Mouse (Mus musculus) embryo, embryonic 10.5 days (tissue): Measurements from ENCODE around the gene Ttc22.

Experiments
- DNase-seq: peaks from one replicate; pipeline ENCODE4 v3.0.0-alpha.2; 2015; ENCODE audit warnings: low spot score

Gene Ttc22

DNA sequence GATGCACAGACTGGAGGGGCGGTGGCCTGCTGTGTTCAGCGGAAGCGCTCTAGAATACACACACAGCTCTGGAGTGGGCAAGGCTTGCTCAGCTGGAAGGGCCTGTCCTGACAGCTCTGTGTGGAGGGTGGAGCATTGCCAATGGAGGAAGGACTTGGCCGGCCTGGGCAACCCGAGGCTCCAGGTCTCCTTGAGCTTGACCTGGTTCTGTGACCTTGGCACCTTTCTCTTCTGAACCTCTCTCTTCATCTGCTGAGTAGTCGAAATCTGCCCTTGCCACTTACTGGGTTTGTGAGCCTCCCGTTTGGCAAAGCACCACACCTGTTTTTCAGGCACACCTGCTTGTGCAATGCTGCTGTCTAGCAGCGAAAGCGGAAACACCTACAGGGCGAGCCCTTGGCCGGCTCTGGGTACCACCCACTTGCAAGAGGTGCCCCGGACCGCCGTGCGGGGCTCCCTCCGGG, at the start of gene Ttc22:
Gene Ttc22, plus strand, starts transcription at position 403 of the 464 bp plus-strand sequence.
- DNase-seq = no peak

- DNase-seq = no peak
These were observed 47.2 kb upstream of the Ttc22 start for GRCm38 (mm10) chr4:106575022-106575421.

- DNase-seq = no peak
These were observed 44.7 kb upstream of the Ttc22 start for GRCm38 (mm10) chr4:106577511-106577910.

GRCm38 (mm10) chr4:106581176-106581864, 40.9 kb upstream of the Ttc22 start:
- DNase-seq = no peak

GRCm38 (mm10) chr4:106581865-106582204, 40.4 kb upstream of the Ttc22 start:
- no peak for DNase-seq

- DNase-seq = no peak
These were observed 39.6 kb upstream of the Ttc22 start for GRCm38 (mm10) chr4:106582428-106583153.

DNA sequence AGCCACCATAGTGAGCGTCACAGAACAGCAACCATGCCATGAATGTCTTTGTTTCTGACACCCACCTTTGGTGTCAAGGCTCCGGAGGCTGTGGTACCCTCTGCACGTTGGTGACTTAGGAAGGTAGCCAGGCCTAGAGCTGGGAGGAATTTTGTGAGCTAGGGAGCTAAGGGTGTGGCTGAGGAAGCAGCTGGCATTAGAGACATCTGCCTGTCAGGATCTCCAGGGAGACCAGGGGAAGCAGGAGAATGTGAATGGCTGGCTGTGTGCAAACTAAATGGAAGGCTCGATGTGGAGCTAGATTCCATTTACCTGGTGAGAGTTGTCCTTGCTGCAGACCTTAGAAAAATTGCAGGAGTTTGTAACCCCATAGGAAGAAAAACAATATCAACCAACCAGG, 37.6 kb upstream of the Ttc22 start:
- DNase-seq = no peak

DNA sequence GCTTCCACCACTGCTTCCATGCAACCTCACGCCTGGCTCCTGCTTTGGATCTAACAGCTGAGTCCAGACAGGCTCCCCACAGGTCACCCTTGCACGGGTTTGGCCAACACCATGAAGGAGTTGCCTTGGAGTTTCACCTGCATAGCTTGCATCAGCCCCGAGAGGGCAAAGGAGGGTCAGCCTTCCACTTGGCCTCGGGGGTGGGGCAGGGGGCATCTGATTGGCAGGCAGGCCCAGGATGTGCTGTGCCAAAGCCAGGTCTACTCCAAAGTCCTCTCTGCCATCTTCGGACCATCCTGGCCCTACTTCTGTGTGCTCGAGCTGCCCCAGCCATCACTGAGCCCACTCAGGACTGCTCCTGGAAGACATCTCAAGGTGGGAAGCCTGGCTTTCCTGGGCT, 35.2 kb upstream of the Ttc22 start:
- no peak for DNase-seq

GRCm38 (mm10) chr4:106590142-106590541, 32.1 kb upstream of the Ttc22 start:
- DNase-seq = no peak

DNA sequence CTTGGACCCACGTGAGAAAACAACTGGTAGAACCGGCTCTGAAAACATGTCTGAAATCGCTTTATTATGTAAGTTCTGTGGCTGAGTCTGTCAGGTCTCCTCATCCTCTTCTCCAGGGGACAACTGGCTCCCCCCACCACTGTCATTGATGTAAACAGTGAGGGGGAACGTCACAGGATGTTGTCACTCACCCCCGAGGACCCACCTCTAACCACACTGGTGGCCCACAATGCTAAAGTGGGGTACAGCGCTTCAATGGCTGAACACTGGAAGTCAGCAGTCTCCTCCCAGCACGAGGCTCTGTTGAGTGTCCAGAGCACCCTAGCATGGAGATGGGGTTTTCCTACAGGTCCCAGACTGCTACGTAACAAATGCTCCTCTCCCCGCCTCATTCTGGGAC, 31.4 kb upstream of the Ttc22 start:
- no peak for DNase-seq

- DNase-seq = no peak
These were observed 28.6 kb upstream of the Ttc22 start for GRCm38 (mm10) chr4:106593636-106594035.

GRCm38 (mm10) chr4:106596200-106596599, 26.0 kb upstream of the Ttc22 start:
- no peak for DNase-seq

DNA sequence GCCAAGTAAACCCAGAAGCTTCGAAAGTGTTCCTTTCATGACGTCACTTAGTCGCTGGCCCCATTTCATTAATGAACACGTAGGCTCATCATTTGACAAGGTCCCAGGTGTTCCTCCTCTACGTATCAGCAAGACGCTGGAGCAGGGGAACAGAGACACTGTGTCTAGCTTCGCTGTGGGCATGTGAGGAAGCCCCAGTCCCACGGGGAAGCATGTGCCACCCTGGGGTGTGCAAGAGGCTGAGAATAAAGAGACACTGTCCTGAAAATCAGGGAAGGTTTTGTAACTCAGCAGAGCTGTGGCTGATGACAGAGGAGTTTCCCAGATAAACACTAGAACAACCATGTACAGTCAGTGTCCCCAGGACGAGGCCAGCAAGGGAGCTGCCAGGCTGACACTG, 25.2 kb upstream of the Ttc22 start:
- DNase-seq = no peak

DNA sequence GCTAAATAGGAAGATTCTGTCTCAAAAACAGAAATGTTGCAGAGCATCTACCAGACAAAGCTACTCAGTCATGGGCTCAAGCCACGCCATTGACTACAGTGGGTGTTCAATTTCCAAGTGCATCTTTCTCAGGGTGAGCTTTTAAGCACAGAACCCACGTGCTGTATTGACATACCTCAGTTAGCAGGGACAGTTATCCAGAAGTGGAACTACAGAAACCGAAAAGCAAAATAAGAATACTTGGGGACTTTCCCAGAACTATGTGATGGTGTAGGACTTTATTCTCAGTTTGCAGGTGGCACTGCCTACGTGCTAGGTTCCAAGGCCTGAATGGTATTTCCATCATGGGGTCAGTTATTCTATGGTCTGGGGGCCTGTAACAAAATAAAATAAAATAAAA, 24.5 kb upstream of the Ttc22 start:
- no peak for DNase-seq

GRCm38 (mm10) chr4:106599415-106599814, 22.8 kb upstream of the Ttc22 start:
- no peak for DNase-seq

DNA sequence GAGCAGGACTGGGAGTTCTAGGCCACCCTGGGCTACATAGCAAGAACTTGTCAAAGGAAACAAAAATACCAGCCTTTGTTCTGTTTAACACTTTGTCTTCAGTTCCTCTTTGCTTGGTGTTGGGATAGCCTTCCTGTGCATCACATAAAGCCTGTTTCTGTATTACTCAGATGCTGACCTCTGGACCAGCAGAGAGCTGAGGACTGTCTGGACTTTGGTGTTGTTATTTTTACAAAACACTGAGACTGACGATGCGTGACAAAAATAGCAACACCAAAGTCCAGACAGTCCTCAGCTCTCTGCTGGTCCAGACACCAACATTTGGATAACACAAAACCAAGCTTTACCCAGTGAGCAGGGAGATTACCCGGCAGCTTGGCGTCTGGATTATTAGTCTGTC, 21.5 kb upstream of the Ttc22 start:
- DNase-seq = no peak

- peak; percentile 72 for DNase-seq
These were observed 15.3 kb upstream of the Ttc22 start for GRCm38 (mm10) chr4:106606639-106607554.

- no peak for DNase-seq
These were observed 14.3 kb upstream of the Ttc22 start for GRCm38 (mm10) chr4:106607905-106608304.

- no peak for DNase-seq
These were observed 9.1 kb upstream of the Ttc22 start for GRCm38 (mm10) chr4:106613105-106613504.

- no peak for DNase-seq
These were observed 8.7 kb upstream of the Ttc22 start for GRCm38 (mm10) chr4:106613560-106613959.

DNA sequence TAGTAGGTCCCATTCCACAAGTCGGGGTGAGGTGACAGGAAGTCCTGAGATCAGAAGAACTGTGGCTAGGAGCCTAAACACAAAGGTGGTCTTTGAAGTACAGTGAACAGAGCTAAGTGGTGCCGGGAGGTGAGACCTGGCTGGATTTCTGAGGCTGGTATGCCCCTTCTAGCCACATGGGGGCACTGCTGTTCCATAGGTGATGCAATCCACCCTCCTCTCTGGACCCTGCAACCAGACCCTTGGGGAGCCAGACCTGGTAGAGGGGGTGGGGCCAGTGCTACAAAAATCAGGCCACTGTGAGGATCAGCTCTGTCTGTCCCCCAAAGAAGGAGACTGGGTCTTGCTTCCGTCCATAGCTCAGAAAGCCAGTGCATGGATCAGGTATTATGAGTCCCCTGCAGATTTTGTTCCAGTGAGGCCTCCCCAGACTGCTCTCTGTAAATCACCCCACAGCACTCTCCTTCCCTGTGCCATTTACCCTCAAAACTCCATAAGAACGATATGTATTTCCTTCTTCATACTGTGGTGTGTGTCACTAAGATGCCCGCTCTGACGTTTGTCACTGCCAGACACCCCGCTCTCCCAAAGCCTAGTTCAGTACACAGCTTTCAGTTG, 7.9 kb upstream of the Ttc22 start:
- peak; percentile 87 for DNase-seq

DNA sequence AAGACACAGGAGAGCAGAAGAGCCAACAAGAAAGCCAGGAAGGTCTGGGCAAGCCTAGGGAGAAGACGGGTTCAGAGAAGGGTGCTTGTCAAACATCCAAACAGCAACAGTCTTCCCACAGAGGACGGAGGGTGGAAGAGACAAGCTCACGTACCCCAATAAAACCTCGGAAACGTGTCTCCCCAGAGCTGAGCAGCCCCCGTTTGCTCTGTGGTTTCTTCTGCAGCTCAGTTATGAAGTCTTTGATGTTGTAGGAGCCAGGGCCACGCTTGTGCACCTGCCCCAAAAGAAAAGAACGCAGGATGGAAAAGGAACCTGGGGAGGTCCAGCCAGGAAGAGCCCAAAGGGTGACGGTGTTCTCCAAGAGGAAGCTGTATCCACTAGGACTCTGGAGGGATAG, 7.4 kb upstream of the Ttc22 start:
- DNase-seq = no peak
